Mouse (Mus musculus) bone marrow, adult 2 months (tissue): ENCODE measurements around the gene Vsig10. TPM values are rescaled to one million over a fixed set of nuclear protein-coding genes. Genes with fewer than 3 reads are reported as not detected.
"Not testable (repeated sequence)": the region's sequence is repeated elsewhere in the genome, so short reads cannot be mapped to it uniquely, and the experiment has no call there.

ENCODE experiments used
- H3K27ac ChIP-seq: fragments of 200-500 bp; 2 replicates; pipeline ENCODE4 v1.5.1; 2012; ENCODE audit warnings: low read depth, mild to moderate bottlenecking, control low read depth, inconsistent platforms, low read length; ENCODE audit not compliant: control insufficient read depth, poor library complexity, insufficient read depth
- H3K4me1 ChIP-seq: fragments of 200-500 bp; 2 replicates; pipeline ENCODE4 v1.6.1; 2011; ENCODE audit warnings: low read length; ENCODE audit not compliant: control insufficient read depth, insufficient read depth
- H3K4me3 ChIP-seq: fragments of 200-500 bp; replicated peaks from 2 replicates; pipeline ENCODE3; 2011; ENCODE audit warnings: mild to moderate bottlenecking, low read depth, low read length, control low read depth; ENCODE audit not compliant: control insufficient read depth
- CTCF ChIP-seq: fragments of 200-500 bp; IDR thresholded peaks from 2 replicates; pipeline ENCODE4 v1.5.1; 2011; ENCODE audit warnings: low read length, control low read depth; ENCODE audit not compliant: control insufficient read depth, insufficient read depth
- POLR2A ChIP-seq: fragments of 200-500 bp; IDR thresholded peaks from 2 replicates; pipeline ENCODE4 v1.6.1; 2011; ENCODE audit warnings: low read depth, mild to moderate bottlenecking, control low read depth, low read length, borderline replicate concordance; ENCODE audit not compliant: control insufficient read depth
- WGBS: fragments of 180-500 bp; shearing (Covaris S2); methylation state at CpG from one replicate; pipeline ENCODE4 v1.1.7; 2018; 5-methylcytosine and 5-hydroxymethylcytosine counted together
- polyA plus RNA-seq: library from polyadenylated mRNA; stranded (reverse); fragments of >200 nt; gene quantifications from 2 replicates; pipeline ENCODE4 v1.2.4, GENCODE M21; 2011; ENCODE audit warnings: low replicate concordance; ENCODE audit not compliant: missing spikeins, insufficient read depth, insufficient read length

Vsig10 gene
- polyA plus RNA-seq, 1 experiment, result 5.3 TPM

GRCm38 (mm10) chr5:117374372-117375049 is 55.6 kb downstream of the Vsig10 start:
- WGBS, result 63% methylated on average over 7 of the region's 7 CpGs
- TF ChIP-seq CTCF, result no peak
- no peak for TF ChIP-seq POLR2A
- Histone ChIP-seq H3K4me3 (no peak overlapping the region), H3K4me1 (peaks cover 7% of the 10 kb centered on the region), H3K27ac (no peak overlapping the region)

GRCm38 (mm10) chr5:117376331-117376761 is 57.5 kb downstream of the Vsig10 start:
- Histone ChIP-seq H3K4me1 (peaks cover 7% of the 10 kb centered on the region), H3K27ac (no peak overlapping the region), H3K4me3 (no peak overlapping the region)
- WGBS, result 91% methylated on average over 11 of the region's 11 CpGs
- no peak for TF ChIP-seq CTCF
- no peak for TF ChIP-seq POLR2A

- WGBS, result 25% methylated on average over 14 of the region's 14 CpGs
- not testable (repeated sequence) for H3K27ac ChIP-seq, H3K4me1 ChIP-seq
Measured at GRCm38 (mm10) chr5:117377731-117378130, 58.8 kb downstream of the Vsig10 start.

GRCm38 (mm10) chr5:117380199-117380598 is 61.3 kb downstream of the Vsig10 start:
- H3K4me1 ChIP-seq, result no peaks in the 10 kb centered on the region
- 87% methylated on average over 4 of the region's 4 CpGs for WGBS
- no peak overlapping the region for H3K27ac ChIP-seq
- H3K4me3 ChIP-seq, result no peak overlapping the region
- no peak for TF ChIP-seq CTCF
- TF ChIP-seq POLR2A, result no peak

More at GRCm38 (mm10) chr5:117377731-117378130, 58.8 kb downstream of the Vsig10 start:
- H3K4me3 ChIP-seq, result not testable (repeated sequence)

- Histone ChIP-seq H3K27ac (no peak overlapping the region), H3K4me1 (no peaks in the 10 kb centered on the region), H3K4me3 (no peak overlapping the region)
- TF ChIP-seq CTCF (no peak), POLR2A (no peak)
- 91% methylated on average over 7 of the region's 7 CpGs for WGBS
Measured at GRCm38 (mm10) chr5:117381785-117382184, 62.9 kb downstream of the Vsig10 start.

- TF ChIP-seq POLR2A (no peak), CTCF (no peak)
Measured at GRCm38 (mm10) chr5:117383198-117383597, 64.3 kb downstream of the Vsig10 start.

GRCm38 (mm10) chr5:117388296-117388751 is 69.4 kb downstream of the Vsig10 start:
- H3K4me3 ChIP-seq, result peak overlapping the region; percentile 70
- TF ChIP-seq CTCF (peak; percentile 63), POLR2A (no peak)
- H3K4me1 ChIP-seq, result no peaks in the 10 kb centered on the region
- WGBS, result 2% methylated on average over 16 of the region's 16 CpGs
- H3K27ac ChIP-seq, result peak overlapping the region; percentile 12; the same call in 1 of the 2 replicates

More at GRCm38 (mm10) chr5:117383198-117383597, 64.3 kb downstream of the Vsig10 start:
- Histone ChIP-seq H3K4me1 (no peaks in the 10 kb centered on the region), H3K27ac (no peak overlapping the region), H3K4me3 (no peak overlapping the region)
- 61% methylated on average over 12 of the region's 12 CpGs for WGBS

- H3K27ac ChIP-seq, result peak within 1 kb of the TSS; percentile 12; the same call in 1 of the 2 replicates
- TF ChIP-seq CTCF, result no peak
- TF ChIP-seq POLR2A, result peak; percentile 74; the same call in 1 of the 2 replicates
Measured at GRCm38 (mm10) chr5:117388877-117389276, 70.0 kb downstream of the Vsig10 start, which contains the start of gene Rfc5. TSS of gene Rfc5 (minus strand) at chr5:117389047.

More at GRCm38 (mm10) chr5:117388877-117389276, 70.0 kb downstream of the Vsig10 start, which contains the start of gene Rfc5:
- Histone ChIP-seq H3K4me3 (peak within 1 kb of the TSS; percentile 70), H3K4me1 (no peaks in the 10 kb centered on the region)
- WGBS, result under 1% methylated on average over 44 of the region's 44 CpGs
